In genomic region chr11:100939512-100940151, GRCm38 (mm10) we compare ENCODE assay signal across 8 mouse cellular contexts. TPM values are rescaled to one million over a fixed set of nuclear protein-coding genes. Genes with fewer than 3 reads are reported as not detected.
DNase-seq lines count a peak whose midpoint lies in the region; ATAC-seq and TF ChIP-seq lines count a peak whose summit lies in the region.

Gene Stat3 (minus strand): TSS chr11:100939540.

- no peak for TF ChIP-seq CTCF in gastrocnemius, adult 2 months (IDR thresholded peaks at IDR 0.05)
- no peak for TF ChIP-seq CTCF in hindbrain, postnatal 0 days (IDR thresholded peaks at IDR 0.05; ENCODE audit: low read depth)
- TF ChIP-seq CTCF in left cerebral cortex, adult 2 months (IDR thresholded peaks at IDR 0.05), result no peak; the same call in 1 of the 2 replicates

- WGBS in hindbrain, postnatal 0 days, result under 1% methylated on average over 29 of the region's 29 CpGs

- no peaks in the 10 kb centered on the region for H3K9me3 ChIP-seq in hindbrain, postnatal 0 days (ENCODE audit: low read length)

- H3K4me3 ChIP-seq in gastrocnemius, adult 2 months, result peak within 1 kb of the TSS; percentile 94
- H3K4me3 ChIP-seq in hindbrain, postnatal 0 days (ENCODE audit: low read length), result peak within 1 kb of the TSS; percentile 94
- H3K4me3 ChIP-seq in left cerebral cortex, adult 2 months, result peak within 1 kb of the TSS; percentile 98

- H3K27ac ChIP-seq in gastrocnemius, adult 2 months, result peak within 1 kb of the TSS; percentile 98
- peak within 1 kb of the TSS; percentile 89 for H3K27ac ChIP-seq in hindbrain, postnatal 0 days
- H3K27ac ChIP-seq in left cerebral cortex, adult 2 months, result peak within 1 kb of the TSS; percentile 95

- peak within 1 kb of the TSS; percentile 93 for H3K9ac ChIP-seq in hindbrain, postnatal 0 days (replicated peaks; ENCODE audit: low read length)

- intact Hi-C loops in gastrocnemius, adult 2 months (cut with DNase I), result no loop called here
- intact Hi-C loops in left cerebral cortex, adult 2 months (cut with DNase I), result no loop called here

- H3K4me2 ChIP-seq in hindbrain, postnatal 0 days (ENCODE audit: low read depth, low read length), result peak within 1 kb of the TSS; percentile 72

- peak; percentile 100 for ATAC-seq in hindbrain, postnatal 0 days
- peak; percentile 86 for ATAC-seq in megakaryocyte, adult 5-6 weeks (ENCODE audit: poor library complexity, severe bottlenecking)

- no peaks in the 10 kb centered on the region for H3K36me3 ChIP-seq in hindbrain, postnatal 0 days (ENCODE audit: insufficient read depth, low read length)

- no peaks in the 10 kb centered on the region for H3K27me3 ChIP-seq in hindbrain, postnatal 0 days (ENCODE audit: insufficient read depth, low read length)

- H3K4me1 ChIP-seq in hindbrain, postnatal 0 days (ENCODE audit: insufficient read depth, low read length), result no peaks in the 10 kb centered on the region

- DNase-seq in WW6 (ENCODE audit: low read depth, low spot score), result peak; percentile 100
- peak; percentile 100 for DNase-seq in cerebellum, postnatal 36 days
- peak; percentile 99 for DNase-seq in gastrocnemius, adult 2 months
- peak; percentile 100 for DNase-seq in hindbrain, postnatal 0 days (ENCODE audit: low spot score)
- DNase-seq in left cerebral cortex, adult 2 months (ENCODE audit: extremely low spot score in 1 of 2, low spot score in 2 of 2), result peak; percentile 99 to 100
- DNase-seq in right cerebral cortex, adult 2 months (ENCODE audit: low spot score in 2 of 2), result peak; percentile 100
- DNase-seq in urinary bladder, postnatal 14 days (ENCODE audit: low spot score), result peak; percentile 100

RNA-seq across cellular contexts. Expression of gene Stat3, which starts in this region (rescaled TPM):
- total RNA-seq in gastrocnemius, adult 2 months (2021), result 10 to 100 TPM; 40.6 to 44.2 TPM
- 49.7 and 56.2 TPM in 2 replicates for total RNA-seq in hindbrain, postnatal 0 days (2014; rRNA removed)
- 41.4 and 43.4 TPM in 2 replicates for polyA plus RNA-seq in hindbrain, postnatal 0 days (2015; fragmentation: Nextera tagmentation; extraction: Ambion mirVana)
- total RNA-seq in left cerebral cortex, adult 2 months (2021), result 10 to 100 TPM; 35.7 to 40.9 TPM
- total RNA-seq in megakaryocyte, adult 5-6 weeks (2015), result 61.5 and 79.5 TPM in 2 replicates
- 103 and 184 TPM in 2 replicates for total RNA-seq in megakaryocyte, adult 5-6 weeks (2017)

Comparison
In these comparisons a context has a peak if more than half of its experiments do, and no peak if none do; other contexts are left out.
1. Peak in every context shown above with its lines: DNase-seq, ATAC-seq, H3K4me3 ChIP-seq and H3K27ac ChIP-seq.